Mouse (Mus musculus) urinary bladder, postnatal 4 days (tissue): ENCODE results near the gene Pqbp1.
A peak's percentile ranks its signal among the peaks of the same experiment; 100 is the strongest.

Experiments used
- DNase-seq, 2 experiments: peaks; one replicate each; pipeline ENCODE4 v3.0.0; 2021 to 2022; ENCODE audit warnings: low spot score in 2 of 2

The Pqbp1 gene

DNA sequence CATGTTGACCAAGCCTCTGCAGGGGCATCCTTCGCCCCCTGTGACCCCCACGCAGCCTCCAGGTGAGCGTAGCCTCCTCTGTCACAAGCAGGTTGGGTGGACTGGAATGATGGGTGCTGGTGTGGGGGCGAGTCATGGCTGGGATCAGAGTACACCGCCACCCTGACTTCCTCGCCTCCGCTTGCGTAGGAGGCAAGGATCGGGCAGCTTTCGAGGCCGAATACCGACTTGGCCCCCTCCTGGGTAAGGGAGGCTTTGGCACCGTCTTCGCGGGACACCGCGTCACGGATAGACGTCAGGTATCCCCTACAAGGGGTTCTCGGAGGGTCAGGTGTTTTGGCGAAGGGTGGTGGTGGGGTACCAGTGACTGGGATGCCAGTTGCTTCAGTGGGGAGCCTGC, 20.6 kb downstream of the Pqbp1 start:
- DNase-seq, result no peak

GRCm38 (mm10) chrX:7878007-7878419, 21.1 kb downstream of the Pqbp1 start, which contains the start of gene Pim2:
Gene Pim2 (plus strand): TSS chrX:7878262.
- peak; percentile 64 to 68 for DNase-seq

- no peak for DNase-seq
Observed at GRCm38 (mm10) chrX:7869826-7870225, 29.2 kb downstream of the Pqbp1 start.

GRCm38 (mm10) chrX:7868506-7868905, 30.6 kb downstream of the Pqbp1 start:
- DNase-seq, result no peak

DNA sequence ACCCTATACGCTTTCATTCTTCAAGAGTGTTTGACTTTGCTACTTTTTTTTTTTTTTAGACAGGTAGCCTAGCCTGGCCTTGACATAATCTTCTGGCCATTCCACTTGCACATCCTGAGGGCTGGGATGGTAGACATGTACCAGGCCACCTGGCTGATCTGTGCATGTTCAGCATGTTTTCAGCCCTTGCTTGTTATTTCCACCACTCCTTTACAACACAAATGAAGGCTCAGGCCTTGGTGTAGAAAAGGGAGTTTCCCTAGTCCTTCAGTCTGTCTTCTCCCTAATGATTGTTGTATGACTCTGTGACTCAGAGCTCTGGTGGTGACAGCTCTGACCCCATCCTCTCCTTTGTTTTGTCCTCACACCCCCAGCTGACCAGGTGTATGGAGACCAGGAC, 31.9 kb downstream of the Pqbp1 start:
- DNase-seq, result no peak

DNA sequence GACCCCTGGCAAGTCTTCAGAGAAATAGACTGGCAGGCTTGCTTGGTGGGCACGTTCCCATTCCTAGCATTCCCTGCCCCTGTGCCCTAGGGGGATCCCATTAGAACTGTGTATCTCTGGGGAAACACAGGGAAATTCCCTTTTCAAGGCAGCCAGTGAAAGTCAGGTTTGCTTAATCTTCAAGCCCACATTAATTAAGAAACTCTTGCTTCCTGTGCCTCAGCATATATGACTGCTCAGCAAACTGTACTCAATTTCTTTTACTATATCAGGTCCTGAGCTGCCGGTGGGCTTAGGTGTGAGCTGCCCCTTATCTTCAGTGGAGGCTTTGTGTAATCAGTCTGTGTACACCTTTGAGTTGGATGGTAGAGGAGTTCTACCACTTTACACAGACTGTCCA, 33.3 kb downstream of the Pqbp1 start:
- no peak for DNase-seq

GRCm38 (mm10) chrX:7865343-7865742, 33.7 kb downstream of the Pqbp1 start:
- no peak for DNase-seq

GRCm38 (mm10) chrX:7864551-7864950, 34.5 kb downstream of the Pqbp1 start:
- no peak for DNase-seq

DNA sequence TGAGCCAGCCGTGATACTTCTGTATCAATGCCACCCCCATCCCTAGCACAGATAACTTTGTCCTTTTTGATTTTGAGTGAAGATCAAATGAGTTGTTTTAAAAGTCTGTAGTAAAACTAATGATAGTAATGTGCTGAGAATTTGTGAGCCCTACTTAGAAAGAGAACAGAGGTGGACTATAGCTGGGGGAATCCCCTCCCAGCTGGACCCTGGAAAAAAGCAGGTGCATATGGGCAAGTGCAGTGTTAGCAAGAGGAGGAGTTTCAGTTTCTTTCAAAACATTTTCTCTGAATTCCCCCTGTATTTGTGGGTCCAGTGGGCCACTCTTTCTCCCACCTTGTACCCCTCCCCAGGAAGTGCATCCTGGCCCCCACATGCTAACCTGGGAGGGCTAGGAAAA, 35.9 kb downstream of the Pqbp1 start:
- DNase-seq, result no peak

DNA sequence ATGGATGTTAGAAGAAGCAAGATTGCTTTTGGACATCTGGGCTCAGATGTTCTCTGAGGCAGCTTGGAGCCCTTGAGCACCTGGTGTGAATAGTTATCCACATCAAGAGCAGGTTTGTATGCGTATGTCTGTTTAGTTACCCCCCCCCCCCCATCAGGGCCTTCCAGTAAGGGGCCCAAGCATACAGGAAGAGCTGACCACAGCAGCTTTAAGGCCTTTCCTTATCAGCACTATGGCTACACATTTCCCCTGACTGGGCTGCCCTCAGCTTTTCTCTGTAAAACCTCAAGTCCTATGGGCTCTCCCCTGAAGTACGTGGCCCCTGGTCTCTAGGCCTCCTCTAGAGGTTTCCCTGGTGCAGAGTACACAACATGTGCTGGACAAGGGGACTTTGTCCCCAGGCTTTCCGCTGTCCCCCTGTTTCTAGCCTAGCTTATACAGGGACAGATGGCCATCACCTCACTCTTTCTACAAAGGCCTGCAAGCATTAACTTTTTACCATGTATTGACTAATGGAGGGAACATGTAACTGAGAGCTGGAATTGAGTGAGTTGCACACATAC, 39.8 kb downstream of the Pqbp1 start:
- no peak for DNase-seq

DNA sequence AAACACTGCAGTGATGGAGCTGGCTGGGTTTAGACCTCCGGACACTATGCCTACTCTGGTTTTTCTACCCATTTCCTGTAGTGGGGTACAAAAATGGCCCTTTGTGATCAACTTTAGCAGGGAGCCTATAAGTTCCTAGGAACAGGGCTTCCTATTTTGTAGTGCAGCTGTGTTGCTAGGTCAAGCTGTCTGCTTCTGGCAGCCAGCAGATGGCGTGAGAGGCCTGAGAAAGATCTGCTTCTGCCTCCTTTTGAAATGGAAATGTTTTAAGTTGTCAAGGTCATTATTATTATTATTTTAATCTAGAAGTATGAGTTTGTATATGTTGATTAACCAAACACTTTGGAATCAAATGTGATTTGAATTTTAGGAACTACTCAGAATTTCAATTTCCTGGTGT, 44.5 kb downstream of the Pqbp1 start:
- DNase-seq, result no peak

DNA sequence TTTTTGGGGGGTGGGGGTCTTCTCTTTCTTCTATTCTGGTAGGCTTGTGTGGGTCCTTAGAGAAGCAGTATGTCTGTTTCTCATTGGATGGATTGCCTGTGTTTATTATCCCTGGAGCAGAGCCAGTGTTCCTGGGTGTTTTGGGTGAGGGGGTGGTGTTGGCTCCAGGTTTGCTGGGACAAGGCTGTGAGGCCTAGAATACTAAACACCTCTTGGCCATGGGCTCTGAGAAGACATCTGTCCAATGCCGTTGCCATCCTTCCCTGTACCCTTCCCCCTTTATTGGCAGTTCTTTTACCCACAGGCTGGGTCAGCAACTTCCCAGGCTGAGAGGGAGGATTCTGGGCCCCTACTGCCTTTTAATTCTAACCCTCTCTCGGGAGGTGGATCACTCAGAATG, 51.2 kb downstream of the Pqbp1 start:
- no peak for DNase-seq
